Mouse (Mus musculus): Measurements from ENCODE around the gene Coq10b. TPM values are rescaled to one million over a fixed set of nuclear protein-coding genes. Genes with fewer than 3 reads are reported as not detected.
"Not testable (repeated sequence)": the region's sequence is repeated elsewhere in the genome, so short reads cannot be mapped to it uniquely, and the experiment has no call there.

The Coq10b gene
- polyA plus RNA-seq (2016; fragmentation: Nextera tagmentation; extraction: Ambion mirVana) = 30.1 and 30.9 TPM in 2 replicates

GRCm38 (mm10) chr1:55052355-55052953, at the start of gene Coq10b:
Gene Coq10b, plus strand, starts transcription at chr1:55052770.
- peak within 1 kb of the TSS; percentile 90 for H3K4me3 ChIP-seq
- H3K36me3 ChIP-seq = no peaks in the 10 kb centered on the region
- peak; percentile 100 for ATAC-seq (ENCODE audit: low FRiP score, low read depth)
- H3K27me3 ChIP-seq = peaks cover 11% of the 10 kb centered on the region; the same call in 1 of the 2 replicates
- H3K27ac ChIP-seq (replicated peaks) = peak within 1 kb of the TSS; percentile 79
- under 1% methylated on average over 45 of the region's 46 CpGs for WGBS
- H3K9ac ChIP-seq (replicated peaks) = peak within 1 kb of the TSS; percentile 83
- peak within 1 kb of the TSS; percentile 73 for H3K4me2 ChIP-seq (replicated peaks)
- H3K4me1 ChIP-seq = peaks cover 12% of the 10 kb centered on the region
- H3K9me3 ChIP-seq = no peaks in the 10 kb centered on the region

- H3K4me1 ChIP-seq; H3K9ac ChIP-seq (replicated peaks); H3K4me3 ChIP-seq; H3K9me3 ChIP-seq; ATAC-seq (ENCODE audit: low FRiP score, low read depth); H3K27ac ChIP-seq (replicated peaks); H3K27me3 ChIP-seq; H3K4me2 ChIP-seq (replicated peaks): not testable (repeated sequence)
- peaks cover 76% of the 10 kb centered on the region for H3K36me3 ChIP-seq
- WGBS = 89% methylated on average over 1 of the region's 2 CpGs
These were observed 44.3 kb upstream of the Coq10b start for GRCm38 (mm10) chr1:55008313-55008712.

- no peak overlapping the region for H3K27ac ChIP-seq (replicated peaks)
- H3K4me1 ChIP-seq = no peaks in the 10 kb centered on the region
- no peak overlapping the region for H3K9ac ChIP-seq (replicated peaks)
- no peaks in the 10 kb centered on the region for H3K27me3 ChIP-seq
- H3K9me3 ChIP-seq = no peaks in the 10 kb centered on the region
- ATAC-seq (ENCODE audit: low FRiP score, low read depth) = no peak
- peaks cover 82% of the 10 kb centered on the region for H3K36me3 ChIP-seq
- H3K4me3 ChIP-seq = no peak overlapping the region
- 54% methylated on average over 3 of the region's 3 CpGs for whole genome bisulfite sequencing
- H3K4me2 ChIP-seq (replicated peaks) = no peak overlapping the region
These were observed 40.1 kb upstream of the Coq10b start for GRCm38 (mm10) chr1:55012513-55012912.

GRCm38 (mm10) chr1:55021907-55022306, 30.7 kb upstream of the Coq10b start:
- Histone ChIP-seq H3K27me3 (no peaks in the 10 kb centered on the region), H3K9ac (replicated peaks) (no peak overlapping the region), H3K9me3 (no peaks in the 10 kb centered on the region), H3K27ac (replicated peaks) (no peak overlapping the region), H3K4me3 (no peak overlapping the region), H3K4me1 (peaks cover 9% of the 10 kb centered on the region), H3K4me2 (replicated peaks) (no peak overlapping the region), H3K36me3 (peaks cover 20% of the 10 kb centered on the region)
- no peak for ATAC-seq (ENCODE audit: low FRiP score, low read depth)

GRCm38 (mm10) chr1:55025656-55026430, 26.7 kb upstream of the Coq10b start:
- H3K36me3 ChIP-seq = no peaks in the 10 kb centered on the region
- 22% methylated on average over 10 of the region's 10 CpGs for WGBS

GRCm38 (mm10) chr1:55026444-55027252, 25.9 kb upstream of the Coq10b start:
- Histone ChIP-seq H3K9me3 (no peaks in the 10 kb centered on the region), H3K4me2 (replicated peaks) (peak overlapping the region; percentile 85), H3K4me3 (peak overlapping the region; percentile 83), H3K36me3 (no peaks in the 10 kb centered on the region), H3K27me3 (no peaks in the 10 kb centered on the region), H3K4me1 (peaks cover 9% of the 10 kb centered on the region), H3K9ac (replicated peaks) (peak overlapping the region; percentile 97), H3K27ac (replicated peaks) (peak overlapping the region; percentile 90)
- WGBS = under 1% methylated on average over 55 of the region's 55 CpGs
- ATAC-seq (ENCODE audit: low FRiP score, low read depth) = peak; percentile 73

More at GRCm38 (mm10) chr1:55025656-55026430, 26.7 kb upstream of the Coq10b start:
- Histone ChIP-seq H3K9ac (replicated peaks) (peak overlapping the region; percentile 97), H3K4me2 (replicated peaks) (peak overlapping the region; percentile 85), H3K27ac (replicated peaks) (0 out of 2 replicates have a peak overlapping the region, but pooled peaks have one; percentile 90), H3K4me3 (peak overlapping the region; percentile 83), H3K9me3 (no peaks in the 10 kb centered on the region), H3K27me3 (no peaks in the 10 kb centered on the region), H3K4me1 (peaks cover 9% of the 10 kb centered on the region)
- ATAC-seq (ENCODE audit: low FRiP score, low read depth) = no peak

- WGBS = 2% methylated on average over 46 of the region's 46 CpGs
These were observed 25.2 kb upstream of the Coq10b start, which contains the start of gene Sf3b1 for GRCm38 (mm10) chr1:55027253-55027801. Gene Sf3b1, minus strand, starts transcription at chr1:55027481.

GRCm38 (mm10) chr1:55027966-55028365, 24.6 kb upstream of the Coq10b start:
- Histone ChIP-seq H3K36me3 (no peaks in the 10 kb centered on the region), H3K9ac (replicated peaks) (no peak overlapping the region), H3K27me3 (no peaks in the 10 kb centered on the region), H3K4me3 (peak overlapping the region; percentile 83; the same call in 1 of the 2 replicates), H3K27ac (replicated peaks) (no peak overlapping the region), H3K9me3 (no peaks in the 10 kb centered on the region), H3K4me2 (replicated peaks) (peak overlapping the region; percentile 52), H3K4me1 (peaks cover 9% of the 10 kb centered on the region)
- WGBS = 87% methylated on average over 1 of the region's 1 CpGs
- no peak for ATAC-seq (ENCODE audit: low FRiP score, low read depth)

More at GRCm38 (mm10) chr1:55027253-55027801, 25.2 kb upstream of the Coq10b start, which contains the start of gene Sf3b1:
- peaks cover 9% of the 10 kb centered on the region for H3K4me1 ChIP-seq
- no peaks in the 10 kb centered on the region for H3K27me3 ChIP-seq
- peak within 1 kb of the TSS; percentile 90 for H3K27ac ChIP-seq (replicated peaks)
- H3K4me2 ChIP-seq (replicated peaks) = peak within 1 kb of the TSS; percentile 85
- H3K4me3 ChIP-seq = peak within 1 kb of the TSS; percentile 83
- H3K9ac ChIP-seq (replicated peaks) = peak within 1 kb of the TSS; percentile 97
- ATAC-seq (ENCODE audit: low FRiP score, low read depth) = peak; percentile 99
- H3K9me3 ChIP-seq = no peaks in the 10 kb centered on the region
- no peaks in the 10 kb centered on the region for H3K36me3 ChIP-seq

GRCm38 (mm10) chr1:55028512-55029249, 23.9 kb upstream of the Coq10b start:
- H3K4me3 ChIP-seq = no peak overlapping the region
- ATAC-seq (ENCODE audit: low FRiP score, low read depth) = no peak
- H3K4me1 ChIP-seq = peaks cover 9% of the 10 kb centered on the region
- H3K4me2 ChIP-seq (replicated peaks) = no peak overlapping the region
- H3K27ac ChIP-seq (replicated peaks) = no peak overlapping the region
- 89% methylated on average over 11 of the region's 11 CpGs for WGBS
- H3K9me3 ChIP-seq = no peaks in the 10 kb centered on the region
- no peak overlapping the region for H3K9ac ChIP-seq (replicated peaks)
- no peaks in the 10 kb centered on the region for H3K27me3 ChIP-seq
- no peaks in the 10 kb centered on the region for H3K36me3 ChIP-seq

GRCm38 (mm10) chr1:55029446-55029845, 23.1 kb upstream of the Coq10b start:
- WGBS = 71% methylated on average over 4 of the region's 4 CpGs

More at GRCm38 (mm10) chr1:55029446-55029845, 23.1 kb upstream of the Coq10b start:
- ATAC-seq (ENCODE audit: low FRiP score, low read depth) = no peak
- no peak overlapping the region for H3K4me3 ChIP-seq
- H3K36me3 ChIP-seq = no peaks in the 10 kb centered on the region
- H3K27me3 ChIP-seq = no peaks in the 10 kb centered on the region
- H3K4me1 ChIP-seq = peaks cover 9% of the 10 kb centered on the region
- no peak overlapping the region for H3K4me2 ChIP-seq (replicated peaks)
- no peak overlapping the region for H3K9ac ChIP-seq (replicated peaks)
- no peaks in the 10 kb centered on the region for H3K9me3 ChIP-seq
- H3K27ac ChIP-seq (replicated peaks) = no peak overlapping the region
